Mouse (Mus musculus): ENCODE data around the gene Cenpp. TPM values are rescaled to one million over a fixed set of nuclear protein-coding genes. Genes with fewer than 3 reads are reported as not detected.

Gene Cenpp
- polyA plus RNA-seq, 1 experiment from 2014 or later: 28.3 TPM

- no peak overlapping the region for H3K4me2 ChIP-seq (ENCODE audit: low read length)
- H3K9me3 ChIP-seq (ENCODE audit: control insufficient read depth, low read length): no peaks in the 10 kb centered on the region
- H3K4me3 ChIP-seq (ENCODE audit: low read depth, low read length): no peak overlapping the region
- H3K9ac ChIP-seq (ENCODE audit: low read length): no peak overlapping the region
- no peak for DNase-seq (ENCODE audit: low spot score)
- no peaks in the 10 kb centered on the region; the same call in 1 of the 2 replicates for H3K4me1 ChIP-seq (replicated peaks; ENCODE audit: control insufficient read depth, insufficient read depth, low read length)
- 90% methylated on average over 4 of the region's 4 CpGs for WGBS
- no peaks in the 10 kb centered on the region for H3K27me3 ChIP-seq (replicated peaks; ENCODE audit: control insufficient read depth, insufficient read depth, low read length)
- H3K27ac ChIP-seq (ENCODE audit: low read depth): no peak overlapping the region
- H3K36me3 ChIP-seq (ENCODE audit: control insufficient read depth, insufficient read depth, low read length): peaks cover 3% of the 10 kb centered on the region
- no peak for ATAC-seq (replicated peaks; ENCODE audit: low FRiP score, low TSS enrichment, low read depth)
Measured at GRCm38 (mm10) chr13:49470319-49470718, 182.3 kb downstream of the Cenpp start.

GRCm38 (mm10) chr13:49469002-49469401 is 183.6 kb downstream of the Cenpp start:
- peaks cover 16% of the 10 kb centered on the region for H3K36me3 ChIP-seq (ENCODE audit: control insufficient read depth, insufficient read depth, low read length)
- DNase-seq (ENCODE audit: low spot score) (no peak), ATAC-seq (replicated peaks; ENCODE audit: low FRiP score, low TSS enrichment, low read depth) (no peak)
- 87% methylated on average over 5 of the region's 5 CpGs for WGBS
- H3K27me3 ChIP-seq (replicated peaks; ENCODE audit: control insufficient read depth, insufficient read depth, low read length): no peaks in the 10 kb centered on the region
- H3K9ac ChIP-seq (ENCODE audit: low read length): no peak overlapping the region
- H3K27ac ChIP-seq (ENCODE audit: low read depth): no peak overlapping the region
- H3K4me1 ChIP-seq (replicated peaks; ENCODE audit: control insufficient read depth, insufficient read depth, low read length): no peaks in the 10 kb centered on the region; the same call in 1 of the 2 replicates
- H3K9me3 ChIP-seq (ENCODE audit: control insufficient read depth, low read length): no peaks in the 10 kb centered on the region
- no peak overlapping the region for H3K4me3 ChIP-seq (ENCODE audit: low read depth, low read length)
- no peak overlapping the region for H3K4me2 ChIP-seq (ENCODE audit: low read length)

DNA sequence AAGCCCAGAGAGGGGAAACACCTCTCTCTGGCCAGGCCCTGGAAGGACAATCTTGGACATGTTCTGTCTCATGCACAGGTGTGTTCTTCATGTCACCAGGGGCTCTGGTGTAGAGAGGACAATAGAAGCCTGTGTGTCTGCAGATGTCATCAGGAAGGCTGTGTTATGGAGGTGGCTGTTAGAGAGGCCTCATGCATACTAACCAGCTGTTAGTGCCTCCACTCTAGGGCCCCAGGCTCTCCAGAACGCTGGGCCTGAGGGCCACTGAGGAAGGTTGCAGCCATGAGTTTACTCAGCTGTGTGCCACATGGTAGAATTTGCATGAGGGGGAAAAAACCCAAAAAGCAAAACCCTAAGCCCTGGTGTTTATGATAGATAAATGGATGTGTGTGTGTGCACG is 185.0 kb downstream of the Cenpp start:
- peaks cover 28% of the 10 kb centered on the region for H3K36me3 ChIP-seq (ENCODE audit: control insufficient read depth, insufficient read depth, low read length)
- H3K9me3 ChIP-seq (ENCODE audit: control insufficient read depth, low read length): no peaks in the 10 kb centered on the region
- no peak overlapping the region for H3K27ac ChIP-seq (ENCODE audit: low read depth)
- no peaks in the 10 kb centered on the region; the same call in 1 of the 2 replicates for H3K4me1 ChIP-seq (replicated peaks; ENCODE audit: control insufficient read depth, insufficient read depth, low read length)
- no peak overlapping the region for H3K9ac ChIP-seq (ENCODE audit: low read length)
- DNase-seq (ENCODE audit: low spot score): peak; percentile 47
- no peak overlapping the region for H3K4me2 ChIP-seq (ENCODE audit: low read length)
- ATAC-seq (replicated peaks; ENCODE audit: low FRiP score, low TSS enrichment, low read depth): no peak
- WGBS: 58% methylated on average over 2 of the region's 2 CpGs
- H3K4me3 ChIP-seq (ENCODE audit: low read depth, low read length): no peak overlapping the region
- no peaks in the 10 kb centered on the region for H3K27me3 ChIP-seq (replicated peaks; ENCODE audit: control insufficient read depth, insufficient read depth, low read length)

GRCm38 (mm10) chr13:49466393-49467075 is 186.1 kb downstream of the Cenpp start:
- Histone ChIP-seq H3K36me3 (ENCODE audit: control insufficient read depth, insufficient read depth, low read length) (peaks cover 32% of the 10 kb centered on the region), H3K4me3 (ENCODE audit: low read depth, low read length) (no peak overlapping the region), H3K27me3 (replicated peaks; ENCODE audit: control insufficient read depth, insufficient read depth, low read length) (no peaks in the 10 kb centered on the region), H3K9ac (ENCODE audit: low read length) (no peak overlapping the region), H3K4me2 (ENCODE audit: low read length) (no peak overlapping the region), H3K4me1 (replicated peaks; ENCODE audit: control insufficient read depth, insufficient read depth, low read length) (no peaks in the 10 kb centered on the region), H3K9me3 (ENCODE audit: control insufficient read depth, low read length) (no peaks in the 10 kb centered on the region), H3K27ac (ENCODE audit: low read depth) (peak overlapping the region; percentile 38)
- DNase-seq (ENCODE audit: low spot score) (no peak), ATAC-seq (replicated peaks; ENCODE audit: low FRiP score, low TSS enrichment, low read depth) (no peak)
- WGBS: 79% methylated on average over 11 of the region's 11 CpGs

GRCm38 (mm10) chr13:49465875-49466274 is 186.7 kb downstream of the Cenpp start:
- Histone ChIP-seq H3K9me3 (ENCODE audit: control insufficient read depth, low read length) (no peaks in the 10 kb centered on the region), H3K36me3 (ENCODE audit: control insufficient read depth, insufficient read depth, low read length) (peaks cover 36% of the 10 kb centered on the region), H3K4me2 (ENCODE audit: low read length) (no peak overlapping the region), H3K27ac (ENCODE audit: low read depth) (no peak overlapping the region), H3K4me3 (ENCODE audit: low read depth, low read length) (no peak overlapping the region), H3K27me3 (replicated peaks; ENCODE audit: control insufficient read depth, insufficient read depth, low read length) (no peaks in the 10 kb centered on the region), H3K9ac (ENCODE audit: low read length) (no peak overlapping the region), H3K4me1 (replicated peaks; ENCODE audit: control insufficient read depth, insufficient read depth, low read length) (no peaks in the 10 kb centered on the region)
- DNase-seq (ENCODE audit: low spot score) (no peak), ATAC-seq (replicated peaks; ENCODE audit: low FRiP score, low TSS enrichment, low read depth) (no peak)
- 94% methylated on average over 4 of the region's 4 CpGs for WGBS

DNA sequence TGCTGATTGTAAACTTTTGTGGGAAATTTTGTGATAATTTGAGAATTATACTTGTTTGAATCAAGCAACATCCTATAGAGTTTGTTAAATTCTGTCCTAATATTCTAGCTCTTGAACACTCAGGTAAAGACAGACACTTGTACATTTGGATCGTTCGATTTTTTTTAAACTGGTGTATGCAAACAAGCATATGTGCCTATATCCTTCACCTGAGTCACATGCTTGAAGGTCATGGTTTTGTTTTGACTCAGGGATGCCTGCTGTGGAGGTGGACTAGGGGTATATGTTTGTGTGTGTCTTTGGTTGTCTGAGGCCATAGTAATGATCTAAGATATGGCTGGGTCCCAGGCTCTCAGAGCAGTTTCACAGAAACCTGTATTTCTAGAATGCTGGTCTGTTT is 189.7 kb downstream of the Cenpp start:
- WGBS: 100% methylated on average over 2 of the region's 2 CpGs
- peaks cover 55% of the 10 kb centered on the region for H3K36me3 ChIP-seq (ENCODE audit: control insufficient read depth, insufficient read depth, low read length)
- no peak for ATAC-seq (replicated peaks; ENCODE audit: low FRiP score, low TSS enrichment, low read depth)

DNA sequence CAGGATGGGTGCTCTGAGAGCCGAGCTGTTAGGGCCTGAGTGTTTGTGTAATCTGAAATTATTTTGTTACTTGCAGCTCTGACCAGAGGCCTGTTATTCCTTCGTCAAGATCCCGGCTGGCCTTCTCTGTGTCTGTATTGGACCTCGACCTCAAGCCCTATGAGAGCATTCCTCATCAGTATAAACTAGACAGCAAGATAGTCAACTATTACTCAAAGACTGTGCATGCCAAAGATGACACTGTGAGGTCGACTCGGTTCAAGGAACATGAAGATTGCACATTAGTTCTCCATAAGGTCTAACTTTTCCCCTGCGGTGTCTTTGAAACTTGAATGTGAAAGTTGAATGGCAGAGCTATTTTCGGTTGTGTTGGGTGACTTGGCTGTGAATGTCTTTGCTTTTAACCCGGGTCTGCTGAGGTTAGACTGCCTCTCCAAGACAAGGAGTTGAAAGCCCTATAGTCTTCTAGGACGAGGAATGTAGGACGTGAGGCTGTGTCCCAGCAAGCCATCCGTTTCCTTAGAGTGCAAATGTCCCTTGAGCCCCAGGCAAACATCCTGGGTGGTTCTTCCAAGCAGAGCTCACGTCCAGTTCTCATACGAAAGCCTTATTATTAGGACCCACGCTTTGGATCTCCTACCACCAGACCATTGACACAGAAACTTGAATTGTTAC is 191.0 kb downstream of the Cenpp start:
- Histone ChIP-seq H3K27ac (ENCODE audit: low read depth) (no peak overlapping the region), H3K36me3 (ENCODE audit: control insufficient read depth, insufficient read depth, low read length) (peaks cover 63% of the 10 kb centered on the region)
- ATAC-seq (replicated peaks; ENCODE audit: low FRiP score, low TSS enrichment, low read depth): no peak

More for the DNA sequence above, 189.7 kb downstream of the Cenpp start:
- Histone ChIP-seq H3K27ac (ENCODE audit: low read depth) (no peak overlapping the region), H3K4me3 (ENCODE audit: low read depth, low read length) (no peak overlapping the region), H3K27me3 (replicated peaks; ENCODE audit: control insufficient read depth, insufficient read depth, low read length) (no peaks in the 10 kb centered on the region), H3K9ac (ENCODE audit: low read length) (no peak overlapping the region), H3K4me2 (ENCODE audit: low read length) (no peak overlapping the region), H3K4me1 (replicated peaks; ENCODE audit: control insufficient read depth, insufficient read depth, low read length) (no peaks in the 10 kb centered on the region), H3K9me3 (ENCODE audit: control insufficient read depth, low read length) (no peaks in the 10 kb centered on the region)
- no peak for DNase-seq (ENCODE audit: low spot score)

GRCm38 (mm10) chr13:49460692-49461414 is 191.7 kb downstream of the Cenpp start:
- Histone ChIP-seq H3K9me3 (ENCODE audit: control insufficient read depth, low read length) (no peaks in the 10 kb centered on the region), H3K9ac (ENCODE audit: low read length) (no peak overlapping the region), H3K36me3 (ENCODE audit: control insufficient read depth, insufficient read depth, low read length) (peaks cover 63% of the 10 kb centered on the region), H3K4me1 (replicated peaks; ENCODE audit: control insufficient read depth, insufficient read depth, low read length) (no peaks in the 10 kb centered on the region), H3K27me3 (replicated peaks; ENCODE audit: control insufficient read depth, insufficient read depth, low read length) (no peaks in the 10 kb centered on the region), H3K4me2 (ENCODE audit: low read length) (no peak overlapping the region), H3K27ac (ENCODE audit: low read depth) (0 out of 2 replicates have a peak overlapping the region, but pooled peaks have one; percentile 27), H3K4me3 (ENCODE audit: low read depth, low read length) (no peak overlapping the region)
- 63% methylated on average over 5 of the region's 5 CpGs for WGBS
- DNase-seq (ENCODE audit: low spot score) (no peak), ATAC-seq (replicated peaks; ENCODE audit: low FRiP score, low TSS enrichment, low read depth) (no peak)

More for the DNA sequence above, 191.0 kb downstream of the Cenpp start:
- Histone ChIP-seq H3K9ac (ENCODE audit: low read length) (no peak overlapping the region), H3K27me3 (replicated peaks; ENCODE audit: control insufficient read depth, insufficient read depth, low read length) (no peaks in the 10 kb centered on the region), H3K4me1 (replicated peaks; ENCODE audit: control insufficient read depth, insufficient read depth, low read length) (no peaks in the 10 kb centered on the region), H3K9me3 (ENCODE audit: control insufficient read depth, low read length) (no peaks in the 10 kb centered on the region), H3K4me2 (ENCODE audit: low read length) (no peak overlapping the region), H3K4me3 (ENCODE audit: low read depth, low read length) (no peak overlapping the region)
- DNase-seq (ENCODE audit: low spot score): no peak
- 89% methylated on average over 15 of the region's 15 CpGs for WGBS

Data from intestine, embryonic 14.5 days (tissue).